Mouse (Mus musculus) fat pad, adult 2 months (tissue): ENCODE results near the gene Zfp26.

Source experiments
- DNase-seq: peaks from one replicate; pipeline ENCODE4 v3.0.0-alpha.2; 2011; ENCODE audit warnings: low read depth, low spot score; ENCODE audit errors: extremely low read depth

The Zfp26 gene

GRCm38 (mm10) chr9:20459377-20460317 is at the start of gene Zfp26:
TSS of gene Zfp26 (minus strand) at chr9:20460162.
- DNase-seq: peak; percentile 18

GRCm38 (mm10) chr9:20509676-20510075 is 49.7 kb upstream of the Zfp26 start:
- no peak for DNase-seq

GRCm38 (mm10) chr9:20504801-20505200 is 44.8 kb upstream of the Zfp26 start:
- DNase-seq: no peak

- no peak for DNase-seq
Measured at GRCm38 (mm10) chr9:20493281-20493680, 33.3 kb upstream of the Zfp26 start.

- no peak for DNase-seq
Measured at GRCm38 (mm10) chr9:20492527-20493233, 32.7 kb upstream of the Zfp26 start, which contains the start of gene Zfp426. TSS of gene Zfp426 (minus strand) at chr9:20492746.

GRCm38 (mm10) chr9:20491858-20492526 is 32.0 kb upstream of the Zfp26 start:
- no peak for DNase-seq

- DNase-seq: no peak
Measured at GRCm38 (mm10) chr9:20489536-20489935, 29.6 kb upstream of the Zfp26 start.

- DNase-seq: no peak
Measured at GRCm38 (mm10) chr9:20479396-20479795, 19.4 kb upstream of the Zfp26 start.

- DNase-seq: no peak
Measured at GRCm38 (mm10) chr9:20476632-20477031, 16.7 kb upstream of the Zfp26 start.

- peak; percentile 2 for DNase-seq
Measured at GRCm38 (mm10) chr9:20466761-20467442, 6.9 kb upstream of the Zfp26 start.

- no peak for DNase-seq
Measured at GRCm38 (mm10) chr9:20453647-20454046, 6.3 kb downstream of the Zfp26 start.

GRCm38 (mm10) chr9:20451493-20451892 is 8.5 kb downstream of the Zfp26 start:
- no peak for DNase-seq

GRCm38 (mm10) chr9:20443183-20443783 is 16.7 kb downstream of the Zfp26 start:
- no peak for DNase-seq

- no peak for DNase-seq
Measured at GRCm38 (mm10) chr9:20430004-20430403, 30.0 kb downstream of the Zfp26 start.

GRCm38 (mm10) chr9:20411460-20411859 is 48.5 kb downstream of the Zfp26 start:
- DNase-seq: no peak

- no peak for DNase-seq
Measured at GRCm38 (mm10) chr9:20409319-20409718, 50.6 kb downstream of the Zfp26 start.

GRCm38 (mm10) chr9:20385343-20385703 is 74.6 kb downstream of the Zfp26 start:
- DNase-seq: no peak

- DNase-seq: peak; percentile 16
Measured at GRCm38 (mm10) chr9:20384532-20385342, 75.2 kb downstream of the Zfp26 start, which contains the start of gene Zfp560. TSS of gene Zfp560 (minus strand) at chr9:20385177.

GRCm38 (mm10) chr9:20383659-20384058 is 76.3 kb downstream of the Zfp26 start:
- DNase-seq: no peak
